Mouse (Mus musculus): ENCODE data around the gene Gm21818.
"Not testable (repeated sequence)": the region's sequence is repeated elsewhere in the genome, so short reads cannot be mapped to it uniquely, and the experiment has no call there.

- not testable (repeated sequence) for TF ChIP-seq POLR2A (IDR thresholded peaks at IDR 0.05; ENCODE audit: low read depth, low read length); CTCF (IDR thresholded peaks at IDR 0.05; ENCODE audit: extremely low read depth, insufficient read depth, insufficient read length, insufficient replicate concordance)
These were observed 50.9 kb downstream of the Gm21818 start for GRCm38 (mm10) chr13:120223012-120223659.
